Mouse (Mus musculus) B cell, adult 67 days (primary cell): ENCODE data around the gene Pex26. TPM values are rescaled to one million over a fixed set of nuclear protein-coding genes. Genes with fewer than 3 reads are reported as not detected.

ENCODE experiments used
- total RNA-seq, 2 experiments: library from RNA; stranded (reverse); gene quantifications; 4 replicates each; pipeline ENCODE4 v1.2.4; 2023

Gene Pex26
- total RNA-seq, result 10 to 100 TPM in 1 of 2 experiments, 1 to 10 TPM in 1; 7.7 to 11.0 TPM

GRCm38 (mm10) chr6:121183414-121184173 lies at the start of gene Pex26:
Gene Pex26, plus strand, starts transcription at chr6:121183667.

GRCm38 (mm10) chr6:121210149-121210925 lies 26.9 kb downstream of the Pex26 start, which contains the start of gene Tuba8:
Gene Tuba8, plus strand, starts transcription at chr6:121210696.

DNA sequence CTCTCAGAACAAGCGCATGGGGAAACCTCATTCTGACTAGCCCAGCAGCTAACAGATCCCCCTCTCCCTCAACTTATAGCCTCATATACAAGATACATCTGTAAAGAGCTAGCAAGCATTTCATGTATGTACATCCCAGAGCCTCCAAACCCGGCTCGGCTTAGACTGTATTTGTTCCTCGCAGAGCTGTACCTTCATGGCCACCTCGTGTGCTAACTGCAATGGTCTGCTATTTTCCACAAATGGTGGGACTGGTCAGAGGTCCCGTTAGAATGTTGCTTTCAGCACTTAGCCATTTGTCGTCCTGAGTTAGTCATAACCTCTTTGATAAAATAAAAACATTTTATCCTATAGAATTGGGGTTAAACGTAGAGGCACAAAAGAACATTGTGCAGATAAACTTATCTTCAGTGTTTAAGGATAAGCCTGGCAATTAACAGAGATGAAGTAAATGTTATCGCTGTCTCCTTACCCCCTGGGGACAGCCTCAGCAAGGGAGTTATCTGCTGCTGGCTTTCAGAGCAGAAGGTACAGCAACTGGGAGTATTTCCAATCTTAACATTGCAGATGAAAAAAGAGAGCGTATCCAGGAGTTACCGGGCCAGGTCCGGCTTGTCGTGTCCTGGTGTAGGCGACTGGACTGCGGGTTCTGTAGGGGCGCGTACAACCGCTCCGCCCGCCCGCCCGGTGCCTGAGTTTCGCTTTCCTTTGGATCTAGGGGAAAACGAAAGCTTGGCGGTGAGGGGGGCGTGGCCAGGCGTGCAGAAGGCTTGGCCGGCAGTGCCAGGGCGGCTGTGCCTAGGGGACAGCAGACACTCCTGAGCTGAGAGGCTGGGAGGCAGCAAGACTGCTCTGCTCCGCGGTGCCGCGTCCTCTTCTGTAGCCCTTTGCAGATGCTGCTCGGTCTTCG lies 61.9 kb downstream of the Pex26 start, which contains the start of gene Usp18:
Usp18 (plus strand) TSS at position 780 of the 910 bp plus-strand sequence.

Other genes with a start within 250 kb of the Pex26 start
- 10 to 100 TPM; 28.7 to 28.9 TPM for gene Mical3, start 52.7 kb upstream of the Pex26 start, total RNA-seq
- gene Tuba8, start 27.0 kb downstream of the Pex26 start, total RNA-seq, result not detected
- gene Usp18, start 62.2 kb downstream of the Pex26 start, total RNA-seq, result 10 to 100 TPM in 1 of 2 experiments, 1 to 10 TPM in 1; 5.7 to 16.6 TPM
- gene Slc6a13, start 116.6 kb downstream of the Pex26 start, total RNA-seq, result under 1 TPM in 1 of 2 experiments, not detected in 1; 0.32 TPM
- gene Slc6a12, start 159.4 kb downstream of the Pex26 start, total RNA-seq, result not detected